Mouse (Mus musculus): Measurements from ENCODE around the gene Exoc7. TPM values are rescaled to one million over a fixed set of nuclear protein-coding genes. Genes with fewer than 3 reads are reported as not detected.
A peak's percentile ranks its signal among the peaks of the same experiment; 100 is the strongest.

The Exoc7 gene
- polyA plus RNA-seq, 1 experiment from 2014 or later, result 63.5 TPM

- peaks cover 31% of the 10 kb centered on the region for H3K4me1 ChIP-seq
- 61% methylated on average over 3 of the region's 3 CpGs for WGBS
Observed at GRCm38 (mm10) chr11:116309601-116310000, 2.6 kb upstream of the Exoc7 start.

GRCm38 (mm10) chr11:116307762-116308531 is 914 bp upstream of the Exoc7 start:
- no peak overlapping the region for H3K4me3 ChIP-seq
- H3K27ac ChIP-seq, result no peak overlapping the region
- no peak overlapping the region for H3K4me2 ChIP-seq
- H3K9me3 ChIP-seq, result no peaks in the 10 kb centered on the region
- WGBS, result 86% methylated on average over 12 of the region's 12 CpGs
- no peak for ATAC-seq (ENCODE audit: borderline replicate concordance, extremely low read depth, low FRiP score, low TSS enrichment)
- H3K9ac ChIP-seq, result no peak overlapping the region
- H3K4me1 ChIP-seq, result peaks cover 31% of the 10 kb centered on the region
- no peaks in the 10 kb centered on the region for H3K27me3 ChIP-seq
- H3K36me3 ChIP-seq, result peaks cover 22% of the 10 kb centered on the region

More at GRCm38 (mm10) chr11:116309601-116310000, 2.6 kb upstream of the Exoc7 start:
- Histone ChIP-seq H3K36me3 (peaks cover 7% of the 10 kb centered on the region; the same call in 1 of the 2 replicates), H3K9ac (no peak overlapping the region), H3K4me3 (no peak overlapping the region), H3K4me2 (no peak overlapping the region), H3K27ac (no peak overlapping the region), H3K9me3 (no peaks in the 10 kb centered on the region), H3K27me3 (no peaks in the 10 kb centered on the region)
- ATAC-seq (ENCODE audit: borderline replicate concordance, extremely low read depth, low FRiP score, low TSS enrichment), result no peak

GRCm38 (mm10) chr11:116306126-116306982 is 679 bp downstream of the Exoc7 start:
- Histone ChIP-seq H3K9me3 (no peaks in the 10 kb centered on the region), H3K4me3 (peak overlapping the region; percentile 78), H3K27me3 (no peaks in the 10 kb centered on the region), H3K4me1 (peaks cover 19% of the 10 kb centered on the region), H3K36me3 (peaks cover 36% of the 10 kb centered on the region), H3K9ac (peak overlapping the region; percentile 80), H3K27ac (no peak overlapping the region), H3K4me2 (peak overlapping the region; percentile 84)
- WGBS, result under 1% methylated on average over 53 of the region's 53 CpGs
- ATAC-seq (ENCODE audit: borderline replicate concordance, extremely low read depth, low FRiP score, low TSS enrichment), result peak; percentile 93

- Histone ChIP-seq H3K4me2 (peak overlapping the region; percentile 84), H3K9ac (no peak overlapping the region), H3K36me3 (peaks cover 45% of the 10 kb centered on the region)
Observed at GRCm38 (mm10) chr11:116305423-116305822, 1.6 kb downstream of the Exoc7 start.

GRCm38 (mm10) chr11:116298621-116299020 is 8.4 kb downstream of the Exoc7 start:
- Histone ChIP-seq H3K4me2 (no peak overlapping the region), H3K27me3 (no peaks in the 10 kb centered on the region), H3K4me1 (no peaks in the 10 kb centered on the region), H3K9me3 (no peaks in the 10 kb centered on the region), H3K27ac (no peak overlapping the region), H3K4me3 (no peak overlapping the region), H3K9ac (no peak overlapping the region), H3K36me3 (peaks cover 57% of the 10 kb centered on the region)
- ATAC-seq (ENCODE audit: borderline replicate concordance, extremely low read depth, low FRiP score, low TSS enrichment), result no peak
- 85% methylated on average over 6 of the region's 6 CpGs for WGBS

More at GRCm38 (mm10) chr11:116305423-116305822, 1.6 kb downstream of the Exoc7 start:
- Histone ChIP-seq H3K27me3 (no peaks in the 10 kb centered on the region), H3K4me1 (peaks cover 17% of the 10 kb centered on the region), H3K27ac (no peak overlapping the region), H3K9me3 (no peaks in the 10 kb centered on the region), H3K4me3 (peak overlapping the region; percentile 78)
- ATAC-seq (ENCODE audit: borderline replicate concordance, extremely low read depth, low FRiP score, low TSS enrichment), result no peak
- WGBS, result 96% methylated on average over 2 of the region's 2 CpGs

- Histone ChIP-seq H3K27me3 (no peaks in the 10 kb centered on the region), H3K9ac (no peak overlapping the region), H3K9me3 (no peaks in the 10 kb centered on the region), H3K4me2 (no peak overlapping the region), H3K36me3 (peaks cover 53% of the 10 kb centered on the region), H3K27ac (no peak overlapping the region), H3K4me1 (no peaks in the 10 kb centered on the region), H3K4me3 (no peak overlapping the region)
- 86% methylated on average over 11 of the region's 11 CpGs for WGBS
- no peak for ATAC-seq (ENCODE audit: borderline replicate concordance, extremely low read depth, low FRiP score, low TSS enrichment)
Observed at GRCm38 (mm10) chr11:116298221-116298620, 8.8 kb downstream of the Exoc7 start.

GRCm38 (mm10) chr11:116297017-116297416 is 10.0 kb downstream of the Exoc7 start:
- Histone ChIP-seq H3K27ac (no peak overlapping the region), H3K9me3 (no peaks in the 10 kb centered on the region), H3K4me1 (no peaks in the 10 kb centered on the region), H3K27me3 (no peaks in the 10 kb centered on the region), H3K4me3 (no peak overlapping the region), H3K4me2 (no peak overlapping the region), H3K36me3 (peaks cover 47% of the 10 kb centered on the region), H3K9ac (no peak overlapping the region)
- WGBS, result 51% methylated on average over 3 of the region's 3 CpGs
- no peak for ATAC-seq (ENCODE audit: borderline replicate concordance, extremely low read depth, low FRiP score, low TSS enrichment)

- Histone ChIP-seq H3K4me3 (no peak overlapping the region), H3K9ac (no peak overlapping the region), H3K27me3 (no peaks in the 10 kb centered on the region), H3K4me2 (no peak overlapping the region), H3K27ac (no peak overlapping the region), H3K4me1 (no peaks in the 10 kb centered on the region), H3K36me3 (peaks cover 48% of the 10 kb centered on the region), H3K9me3 (no peaks in the 10 kb centered on the region)
- WGBS, result 75% methylated on average over 8 of the region's 8 CpGs
- no peak for ATAC-seq (ENCODE audit: borderline replicate concordance, extremely low read depth, low FRiP score, low TSS enrichment)
Observed at GRCm38 (mm10) chr11:116296191-116296734, 10.8 kb downstream of the Exoc7 start.

- peak; percentile 35; the same call in 1 of the 2 replicates for ATAC-seq (ENCODE audit: borderline replicate concordance, extremely low read depth, low FRiP score, low TSS enrichment)
- Histone ChIP-seq H3K9me3 (no peaks in the 10 kb centered on the region), H3K36me3 (peaks cover 41% of the 10 kb centered on the region), H3K9ac (no peak overlapping the region), H3K27me3 (no peaks in the 10 kb centered on the region), H3K4me2 (no peak overlapping the region), H3K4me1 (peaks cover 7% of the 10 kb centered on the region), H3K27ac (no peak overlapping the region), H3K4me3 (no peak overlapping the region)
- 27% methylated on average over 5 of the region's 5 CpGs for WGBS
Observed at GRCm38 (mm10) chr11:116294319-116294718, 12.7 kb downstream of the Exoc7 start.

GRCm38 (mm10) chr11:116293538-116294137 is 13.4 kb downstream of the Exoc7 start:
- ATAC-seq (ENCODE audit: borderline replicate concordance, extremely low read depth, low FRiP score, low TSS enrichment), result no peak
- no peak overlapping the region for H3K4me2 ChIP-seq
- no peaks in the 10 kb centered on the region for H3K27me3 ChIP-seq
- H3K9ac ChIP-seq, result no peak overlapping the region
- no peaks in the 10 kb centered on the region for H3K9me3 ChIP-seq
- no peak overlapping the region for H3K27ac ChIP-seq
- WGBS, result 79% methylated on average over 12 of the region's 12 CpGs
- H3K4me1 ChIP-seq, result peaks cover 7% of the 10 kb centered on the region
- H3K4me3 ChIP-seq, result no peak overlapping the region
- peaks cover 44% of the 10 kb centered on the region for H3K36me3 ChIP-seq

GRCm38 (mm10) chr11:116292401-116292800 is 14.6 kb downstream of the Exoc7 start:
- Histone ChIP-seq H3K4me1 (peaks cover 7% of the 10 kb centered on the region), H3K9me3 (no peaks in the 10 kb centered on the region), H3K27me3 (no peaks in the 10 kb centered on the region), H3K4me2 (no peak overlapping the region), H3K4me3 (no peak overlapping the region), H3K27ac (no peak overlapping the region), H3K9ac (no peak overlapping the region), H3K36me3 (peaks cover 49% of the 10 kb centered on the region)
- 90% methylated on average over 13 of the region's 13 CpGs for WGBS
- no peak for ATAC-seq (ENCODE audit: borderline replicate concordance, extremely low read depth, low FRiP score, low TSS enrichment)

Measured in lung, embryonic 15.5 days (tissue).